Mouse (Mus musculus): ENCODE results near the gene Tex2. TPM values are rescaled to one million over a fixed set of nuclear protein-coding genes. Genes with fewer than 3 reads are reported as not detected.
A peak's percentile ranks its signal among the peaks of the same experiment; 100 is the strongest.
"Not testable (repeated sequence)": the region's sequence is repeated elsewhere in the genome, so short reads cannot be mapped to it uniquely, and the experiment has no call there.

The Tex2 gene
- polyA plus RNA-seq, 1 experiment from 2014 or later, result 24.0 TPM

- Histone ChIP-seq H3K9ac (no peak overlapping the region), H3K4me2 (no peak overlapping the region), H3K27me3 (no peaks in the 10 kb centered on the region), H3K27ac (replicated peaks) (no peak overlapping the region), H3K4me1 (replicated peaks) (peaks cover 4% of the 10 kb centered on the region; the same call in 1 of the 2 replicates), H3K9me3 (no peaks in the 10 kb centered on the region), H3K4me3 (no peak overlapping the region), H3K36me3 (peaks cover 6% of the 10 kb centered on the region; the same call in 1 of the 2 replicates)
- ATAC-seq (ENCODE audit: low read depth), result no peak
- 55% methylated on average over 5 of the region's 5 CpGs for WGBS
These were observed 23.1 kb downstream of the Tex2 start for GRCm38 (mm10) chr11:106590143-106590542.

DNA sequence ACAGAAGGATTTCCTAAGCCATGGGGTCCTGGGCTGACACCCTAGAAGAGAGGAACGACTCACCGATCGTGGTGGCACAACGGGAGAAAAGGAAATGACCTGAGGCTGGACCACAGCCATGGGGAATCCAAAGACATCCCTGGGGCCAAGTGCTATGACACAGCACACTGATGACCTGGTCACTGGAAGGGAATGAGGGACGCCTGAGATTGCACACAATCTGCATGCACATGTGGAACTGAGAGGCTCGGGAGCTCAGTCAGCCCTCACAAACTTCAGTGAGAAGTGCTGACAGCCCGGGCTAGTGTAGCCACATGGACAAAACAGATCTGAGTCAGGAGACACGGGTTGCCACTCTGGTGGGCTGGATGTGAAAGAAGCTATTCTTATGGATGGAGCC, 24.4 kb downstream of the Tex2 start:
- no peak for ATAC-seq (ENCODE audit: low read depth)
- Histone ChIP-seq H3K9me3 (no peaks in the 10 kb centered on the region), H3K27me3 (no peaks in the 10 kb centered on the region), H3K4me3 (no peak overlapping the region), H3K4me2 (no peak overlapping the region), H3K4me1 (replicated peaks) (peaks cover 4% of the 10 kb centered on the region; the same call in 1 of the 2 replicates), H3K27ac (replicated peaks) (no peak overlapping the region), H3K36me3 (peaks cover 6% of the 10 kb centered on the region; the same call in 1 of the 2 replicates), H3K9ac (no peak overlapping the region)
- 60% methylated on average over 8 of the region's 8 CpGs for WGBS

DNA sequence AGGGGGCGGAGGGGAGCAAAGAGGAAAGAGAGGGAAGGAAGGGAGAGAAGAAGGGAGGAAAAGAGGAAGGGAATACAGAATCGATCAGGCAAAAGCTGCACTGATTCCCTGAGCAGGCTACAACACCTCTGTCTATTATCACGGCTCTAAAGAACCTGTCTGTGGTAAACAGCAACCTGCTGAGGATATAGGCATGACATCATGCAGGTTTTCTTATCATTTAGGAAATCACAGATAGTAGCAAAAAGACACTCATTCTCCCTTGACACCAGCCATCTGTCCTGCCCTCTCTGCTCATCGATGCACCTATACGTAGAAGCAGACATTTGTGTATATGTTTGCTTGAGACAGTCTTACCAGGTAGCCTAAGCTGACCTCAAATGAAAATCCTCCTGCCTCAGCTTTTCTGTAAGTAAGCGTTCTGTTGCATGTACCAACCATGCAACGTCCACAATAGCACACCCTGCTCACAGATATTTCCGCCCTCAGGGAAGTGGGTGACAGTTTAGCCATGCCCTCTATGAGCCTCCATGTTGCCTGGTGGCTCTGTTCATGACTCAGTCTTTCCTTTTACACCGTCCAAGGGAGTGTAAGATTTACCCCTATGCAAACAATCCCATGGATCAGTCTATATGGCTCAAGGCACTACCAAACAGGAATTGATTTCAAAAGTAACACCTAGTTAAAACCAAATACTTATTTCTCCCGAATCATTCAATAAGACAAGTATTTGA, 25.3 kb downstream of the Tex2 start:
- Histone ChIP-seq H3K27ac (replicated peaks) (no peak overlapping the region), H3K27me3 (no peaks in the 10 kb centered on the region), H3K4me3 (no peak overlapping the region), H3K4me1 (replicated peaks) (peaks cover 4% of the 10 kb centered on the region; the same call in 1 of the 2 replicates), H3K9ac (0 out of 2 replicates have a peak overlapping the region, but pooled peaks have one; percentile 13), H3K36me3 (peaks cover 2% of the 10 kb centered on the region; the same call in 1 of the 2 replicates), H3K9me3 (no peaks in the 10 kb centered on the region), H3K4me2 (no peak overlapping the region)
- no peak for ATAC-seq (ENCODE audit: low read depth)
- 87% methylated on average over 10 of the region's 10 CpGs for WGBS

DNA sequence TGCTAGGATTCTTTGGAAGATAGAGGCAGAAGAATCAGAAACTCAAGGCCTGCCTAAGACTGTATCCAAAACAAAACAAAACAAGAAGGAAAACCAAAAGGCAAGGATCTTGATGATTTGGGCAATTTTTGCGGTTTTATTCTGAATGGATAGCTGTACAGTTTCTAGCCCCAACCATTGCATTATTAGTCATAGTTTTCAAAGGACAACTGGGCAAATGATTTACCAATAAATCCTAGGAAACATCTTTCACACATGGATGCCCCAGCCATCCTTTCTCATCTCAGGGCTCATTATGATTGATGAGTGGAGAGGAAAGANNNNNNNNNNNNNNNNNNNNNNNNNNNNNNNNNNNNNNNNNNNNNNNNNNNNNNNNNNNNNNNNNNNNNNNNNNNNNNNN, 29.4 kb downstream of the Tex2 start:
- Histone ChIP-seq H3K36me3 (no peaks in the 10 kb centered on the region), H3K4me1 (replicated peaks) (no peaks in the 10 kb centered on the region; the same call in 1 of the 2 replicates), H3K4me2 (no peak overlapping the region), H3K4me3 (no peak overlapping the region), H3K27me3 (no peaks in the 10 kb centered on the region), H3K9ac (no peak overlapping the region), H3K9me3 (no peaks in the 10 kb centered on the region), H3K27ac (replicated peaks) (no peak overlapping the region)
- ATAC-seq (ENCODE audit: low read depth), result no peak
- WGBS, result 94% methylated on average over 1 of the region's 1 CpGs

GRCm38 (mm10) chr11:106581357-106581756, 31.9 kb downstream of the Tex2 start:
- WGBS, result 92% methylated on average over 10 of the region's 10 CpGs
- H3K9ac ChIP-seq, result no peak overlapping the region

GRCm38 (mm10) chr11:106580468-106580867, 32.8 kb downstream of the Tex2 start:
- Histone ChIP-seq H3K9me3 (no peaks in the 10 kb centered on the region), H3K4me3 (no peak overlapping the region), H3K36me3 (no peaks in the 10 kb centered on the region), H3K4me2 (no peak overlapping the region), H3K9ac (no peak overlapping the region), H3K4me1 (replicated peaks) (no peaks in the 10 kb centered on the region), H3K27me3 (no peaks in the 10 kb centered on the region), H3K27ac (replicated peaks) (no peak overlapping the region)
- WGBS, result 94% methylated on average over 8 of the region's 8 CpGs
- ATAC-seq (ENCODE audit: low read depth), result no peak

More at GRCm38 (mm10) chr11:106581357-106581756, 31.9 kb downstream of the Tex2 start:
- Histone ChIP-seq H3K4me3 (no peak overlapping the region), H3K36me3 (no peaks in the 10 kb centered on the region), H3K27me3 (no peaks in the 10 kb centered on the region), H3K27ac (replicated peaks) (no peak overlapping the region), H3K4me2 (no peak overlapping the region), H3K4me1 (replicated peaks) (no peaks in the 10 kb centered on the region), H3K9me3 (no peaks in the 10 kb centered on the region)
- ATAC-seq (ENCODE audit: low read depth), result no peak

- no peaks in the 10 kb centered on the region for H3K9me3 ChIP-seq
- no peak overlapping the region for H3K9ac ChIP-seq
- no peak overlapping the region for H3K27ac ChIP-seq (replicated peaks)
- H3K4me2 ChIP-seq, result no peak overlapping the region
- H3K4me3 ChIP-seq, result no peak overlapping the region
- WGBS, result 80% methylated on average over 5 of the region's 5 CpGs
- no peaks in the 10 kb centered on the region for H3K4me1 ChIP-seq (replicated peaks)
- no peaks in the 10 kb centered on the region for H3K27me3 ChIP-seq
- no peaks in the 10 kb centered on the region for H3K36me3 ChIP-seq
- ATAC-seq (ENCODE audit: low read depth), result no peak
These were observed 33.3 kb downstream of the Tex2 start for GRCm38 (mm10) chr11:106579957-106580356.

GRCm38 (mm10) chr11:106579146-106579545, 34.1 kb downstream of the Tex2 start:
- 84% methylated on average over 2 of the region's 2 CpGs for WGBS
- no peaks in the 10 kb centered on the region for H3K36me3 ChIP-seq
- no peak overlapping the region for H3K9ac ChIP-seq
- no peak overlapping the region for H3K4me3 ChIP-seq
- H3K4me2 ChIP-seq, result no peak overlapping the region
- H3K9me3 ChIP-seq, result no peaks in the 10 kb centered on the region
- H3K27me3 ChIP-seq, result no peaks in the 10 kb centered on the region
- no peak for ATAC-seq (ENCODE audit: low read depth)
- H3K4me1 ChIP-seq (replicated peaks), result 0 out of 2 replicates have a peak, but pooled peaks cover 6% of the 10 kb centered on the region
- no peak overlapping the region for H3K27ac ChIP-seq (replicated peaks)

DNA sequence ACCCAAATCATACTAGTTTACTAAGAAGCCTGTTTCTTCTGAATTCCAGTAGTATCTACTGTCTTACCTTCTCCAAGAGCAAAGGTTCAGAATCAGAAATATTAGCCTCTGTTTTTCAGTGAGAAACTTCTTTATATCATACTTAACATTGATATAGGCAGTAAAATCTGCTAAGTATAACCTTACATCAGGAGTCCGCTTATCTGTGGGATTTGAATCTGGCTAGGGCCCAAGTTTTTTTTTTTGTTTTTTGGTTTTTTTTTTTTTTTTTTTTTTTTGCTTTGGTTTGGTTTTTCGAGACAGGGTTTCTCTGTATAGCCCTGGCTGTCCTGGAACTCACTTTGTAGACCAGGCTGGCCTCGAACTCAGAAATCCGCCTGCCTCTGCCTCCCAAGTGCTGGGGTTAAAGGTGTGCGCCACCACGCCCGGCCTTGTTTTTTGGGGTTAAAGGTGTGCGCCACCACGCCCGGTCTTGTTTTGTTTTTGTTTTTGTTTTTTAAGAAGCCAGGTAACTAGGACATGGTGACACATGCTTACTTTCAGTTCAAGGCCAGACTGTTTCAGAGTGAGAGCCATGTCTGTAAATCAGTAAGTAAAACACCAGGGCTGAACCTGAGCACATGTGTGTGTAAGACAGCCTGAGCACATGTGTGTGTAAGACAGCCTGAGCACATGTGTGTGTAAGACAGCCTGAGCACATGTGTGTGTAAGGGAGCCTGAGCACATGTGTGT, 35.4 kb downstream of the Tex2 start:
- H3K27ac ChIP-seq (replicated peaks); H3K9me3 ChIP-seq; H3K9ac ChIP-seq; H3K27me3 ChIP-seq; H3K36me3 ChIP-seq; H3K4me2 ChIP-seq; ATAC-seq (ENCODE audit: low read depth); H3K4me3 ChIP-seq: not testable (repeated sequence)
- peaks cover 19% of the 10 kb centered on the region for H3K4me1 ChIP-seq (replicated peaks)
- 93% methylated on average over 10 of the region's 10 CpGs for WGBS

DNA sequence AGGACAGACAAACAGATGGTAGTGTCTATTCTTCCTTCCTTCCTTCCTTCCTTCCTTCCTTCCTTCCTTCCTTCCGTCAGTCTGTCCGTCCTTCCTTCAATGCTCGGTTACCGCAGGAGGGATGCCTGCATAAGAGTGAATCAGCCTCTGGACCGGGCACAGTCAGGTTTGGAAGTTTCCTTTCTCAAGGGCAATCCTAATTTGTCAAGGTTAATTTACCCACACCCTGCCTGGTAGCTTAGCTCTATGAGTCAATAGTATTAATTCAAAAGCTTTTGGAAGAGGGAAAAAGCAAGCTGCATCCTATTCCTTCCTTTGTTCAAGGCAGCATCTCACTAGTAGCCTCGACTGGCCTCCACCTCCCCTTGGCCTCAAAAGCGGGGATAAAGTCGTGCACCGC, 38.8 kb downstream of the Tex2 start:
- whole genome bisulfite sequencing, result 75% methylated on average over 9 of the region's 9 CpGs
- H3K9me3 ChIP-seq, result no peaks in the 10 kb centered on the region
- no peak overlapping the region for H3K4me2 ChIP-seq
- H3K27me3 ChIP-seq, result no peaks in the 10 kb centered on the region
- no peaks in the 10 kb centered on the region for H3K36me3 ChIP-seq
- ATAC-seq (ENCODE audit: low read depth), result no peak
- peaks cover 40% of the 10 kb centered on the region for H3K4me1 ChIP-seq (replicated peaks)
- H3K27ac ChIP-seq (replicated peaks), result no peak overlapping the region
- H3K4me3 ChIP-seq, result no peak overlapping the region
- no peak overlapping the region for H3K9ac ChIP-seq

DNA sequence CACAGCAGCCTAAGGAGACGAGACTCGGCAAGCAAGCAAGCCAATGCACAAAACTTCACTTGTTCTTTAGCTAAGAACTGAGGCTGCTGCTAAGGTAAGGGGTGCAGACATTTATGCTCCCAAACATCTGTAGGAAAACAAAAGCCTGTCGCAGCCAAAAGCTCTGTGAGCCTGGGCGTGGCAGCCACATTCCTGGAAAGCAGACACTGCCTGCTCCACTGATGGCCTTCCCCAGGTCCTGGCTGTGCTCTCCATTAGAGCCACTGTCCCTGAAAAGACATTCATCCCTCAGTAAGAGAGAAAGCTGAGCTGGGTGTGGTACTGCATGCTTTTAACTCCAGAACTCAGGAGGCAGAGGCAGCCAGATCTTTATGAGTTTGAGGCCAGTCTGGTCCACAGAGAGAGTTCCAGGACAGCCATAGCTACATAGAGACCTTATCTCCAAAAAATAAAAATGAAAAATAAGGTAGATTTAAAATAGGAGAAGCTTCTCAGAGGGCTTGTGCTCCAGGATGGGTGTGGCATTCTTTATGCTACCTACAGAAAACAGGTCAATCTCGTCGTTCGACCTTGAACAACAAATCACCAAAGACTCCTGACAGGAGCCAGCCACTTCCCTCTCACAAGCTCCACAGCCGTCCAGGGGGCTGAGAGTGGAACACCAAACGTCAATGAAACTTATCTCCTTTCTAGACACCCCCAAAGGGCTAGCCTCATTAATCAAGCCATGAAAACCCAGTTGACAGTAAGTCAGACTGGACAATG, 39.6 kb downstream of the Tex2 start:
- 53% methylated on average over 9 of the region's 9 CpGs for WGBS
- Histone ChIP-seq H3K27me3 (no peaks in the 10 kb centered on the region), H3K9me3 (no peaks in the 10 kb centered on the region), H3K4me1 (replicated peaks) (peaks cover 40% of the 10 kb centered on the region), H3K36me3 (no peaks in the 10 kb centered on the region), H3K4me2 (no peak overlapping the region), H3K27ac (replicated peaks) (peak overlapping the region; percentile 61; the same call in 1 of the 2 replicates), H3K9ac (0 out of 2 replicates have a peak overlapping the region, but pooled peaks have one; percentile 22), H3K4me3 (no peak overlapping the region)
- ATAC-seq (ENCODE audit: low read depth), result no peak

- H3K4me2 ChIP-seq, result no peak overlapping the region
- H3K36me3 ChIP-seq, result 0 out of 2 replicates have a peak, but pooled peaks cover 2% of the 10 kb centered on the region
- no peak for ATAC-seq (ENCODE audit: low read depth)
- H3K9ac ChIP-seq, result 0 out of 2 replicates have a peak overlapping the region, but pooled peaks have one; percentile 22
- no peaks in the 10 kb centered on the region for H3K9me3 ChIP-seq
- H3K4me1 ChIP-seq (replicated peaks), result peaks cover 40% of the 10 kb centered on the region
- H3K27ac ChIP-seq (replicated peaks), result peak overlapping the region; percentile 61
- no peaks in the 10 kb centered on the region for H3K27me3 ChIP-seq
- WGBS, result 56% methylated on average over 9 of the region's 9 CpGs
- no peak overlapping the region for H3K4me3 ChIP-seq
These were observed 40.3 kb downstream of the Tex2 start for GRCm38 (mm10) chr11:106572958-106573357.

All from neural tube, embryonic 13.5 days (tissue).